Mouse (Mus musculus): ENCODE data around the gene Olfr681. TPM values are rescaled to one million over a fixed set of nuclear protein-coding genes. Genes with fewer than 3 reads are reported as not detected.
"Not testable (repeated sequence)": the region's sequence is repeated elsewhere in the genome, so short reads cannot be mapped to it uniquely, and the experiment has no call there.

The Olfr681 gene
- not detected for total RNA-seq (2021)

DNA sequence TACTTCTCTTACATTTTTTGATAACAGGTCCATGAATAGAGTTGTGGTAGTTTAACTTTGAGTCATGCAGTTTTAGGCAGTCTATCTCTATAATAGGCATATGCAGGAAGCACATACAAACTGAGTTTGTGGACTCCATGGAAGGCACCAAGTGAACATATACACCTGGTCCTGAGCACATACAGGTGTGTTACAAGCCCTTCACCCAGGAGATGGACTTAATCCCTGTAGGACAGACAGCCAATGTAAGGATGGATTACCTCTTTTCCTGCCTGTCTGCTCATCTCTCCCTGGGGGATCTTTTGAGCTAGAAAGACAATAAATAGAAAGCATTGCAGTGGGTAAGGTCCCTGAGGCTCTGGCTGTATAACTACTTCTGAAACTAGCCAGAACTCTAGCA is at the start of gene Olfr681:
Gene Olfr681 (plus strand): TSS at position 301 of the 400 bp plus-strand sequence.
- intact Hi-C loops (cut with DNase I) = no loop called here
- DNase-seq = no peak

DNA sequence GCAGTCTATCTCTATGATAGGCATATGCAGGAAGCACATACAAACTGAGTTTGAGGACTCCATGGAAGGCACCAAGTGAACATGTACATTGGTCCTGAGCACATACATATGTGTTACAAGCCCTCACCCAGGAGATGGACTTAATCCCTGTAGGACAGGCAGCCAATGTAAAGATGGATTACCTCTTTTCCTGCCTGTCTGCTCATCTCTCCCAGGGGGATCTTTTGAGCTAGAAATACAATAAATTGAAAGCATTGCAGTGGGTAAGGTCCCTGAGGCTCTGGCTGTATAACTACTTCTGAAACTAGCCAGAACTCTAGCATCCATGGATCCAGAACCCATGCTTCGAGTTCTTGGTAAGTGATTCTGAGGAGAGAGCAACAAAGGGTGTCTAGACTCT is 35.7 kb upstream of the Olfr681 start, which contains the start of gene Olfr679:
Gene Olfr679 (plus strand): TSS at position 301 of the 400 bp plus-strand sequence.
- intact Hi-C loops (cut with DNase I) = no loop called here
- DNase-seq = no peak

DNA sequence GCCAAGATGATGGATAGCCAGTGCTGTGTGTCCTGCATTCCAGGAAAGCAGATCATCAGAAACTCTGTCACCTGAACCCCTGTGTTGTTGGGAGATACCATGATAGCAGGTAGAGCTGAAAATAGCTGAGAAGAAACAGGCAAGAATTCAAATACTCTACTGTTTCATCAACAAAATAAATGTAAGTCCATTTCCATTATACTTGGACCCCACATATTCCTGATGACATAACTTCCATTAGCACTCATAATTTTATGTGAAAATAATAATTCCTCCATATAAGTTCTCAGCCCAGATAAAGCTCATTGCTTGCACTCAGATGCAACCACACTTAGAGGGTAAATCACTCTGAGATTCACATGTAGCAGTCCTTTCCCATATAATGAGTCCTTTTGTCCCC is 23.9 kb upstream of the Olfr681 start, which contains the start of gene Olfr680-ps1:
Gene Olfr680-ps1 (minus strand): TSS at position 101 of the 400 bp plus-strand sequence.
- intact Hi-C loops (cut with DNase I); DNase-seq: not testable (repeated sequence)

DNA sequence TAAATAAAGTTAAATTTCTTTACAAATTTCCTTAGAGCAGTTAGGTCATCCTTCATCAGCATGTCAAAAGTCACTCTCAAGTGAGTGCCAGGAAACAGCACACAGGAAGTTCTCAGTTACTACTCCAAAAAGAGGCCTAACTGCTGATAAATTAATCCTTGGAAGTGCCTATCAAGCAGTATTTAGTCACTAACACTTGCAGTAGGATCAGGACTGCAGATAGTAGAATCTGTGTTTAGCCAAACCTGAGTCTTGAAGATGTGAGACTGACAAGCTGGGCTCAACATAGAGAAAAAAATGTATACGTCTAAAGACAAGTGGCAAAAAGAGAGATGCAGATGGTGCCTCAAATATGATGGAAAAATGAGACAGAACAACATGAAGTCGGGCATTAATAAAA is 24.6 kb downstream of the Olfr681 start:
- no peak for DNase-seq
- intact Hi-C loops (cut with DNase I) = no loop called here

DNA sequence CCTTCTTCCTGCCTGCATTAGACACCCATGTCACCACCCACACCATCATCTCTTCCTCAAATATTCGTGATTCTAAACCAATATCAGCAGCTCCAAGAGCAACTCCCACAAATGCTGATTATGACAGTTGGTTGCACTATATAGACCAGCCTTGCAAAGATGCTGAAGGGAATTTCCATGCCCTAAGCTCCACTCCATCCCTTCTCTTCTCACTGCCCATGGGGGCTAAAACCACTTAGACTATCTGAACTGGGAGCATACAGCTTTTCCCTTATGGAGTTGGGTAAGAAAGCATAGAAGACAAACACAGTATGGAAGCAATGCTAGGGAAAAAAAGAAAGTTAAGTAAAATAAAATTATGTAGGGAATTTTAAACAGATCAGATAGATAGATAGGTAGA is 30.3 kb downstream of the Olfr681 start, which contains the start of gene Olfr683:
Gene Olfr683 (minus strand): TSS at position 101 of the 400 bp plus-strand sequence.
- no peak for DNase-seq
- intact Hi-C loops (cut with DNase I) = no loop called here

DNA sequence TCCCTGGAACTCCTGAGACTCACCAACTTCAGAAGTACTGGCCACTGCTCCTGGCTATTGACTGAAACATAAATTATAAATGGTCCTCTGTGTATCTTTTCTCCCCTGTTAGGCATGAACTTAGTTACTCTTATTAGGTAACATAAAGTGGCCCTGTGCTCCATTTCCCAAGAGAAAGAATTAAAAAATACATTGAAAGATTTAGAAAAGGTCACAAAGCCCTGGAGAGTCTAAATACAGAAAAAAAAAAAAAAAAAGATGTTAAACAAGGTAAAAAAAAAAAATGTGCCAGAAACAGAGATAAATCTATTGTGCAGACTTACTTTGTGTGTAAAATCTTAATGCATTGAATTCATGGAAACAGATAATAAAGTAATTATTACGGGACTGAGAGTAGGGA is 46.9 kb downstream of the Olfr681 start, which contains the start of gene Olfr684:
Gene Olfr684 (minus strand): TSS at position 101 of the 400 bp plus-strand sequence.
- DNase-seq = no peak
- intact Hi-C loops (cut with DNase I) = no loop called here

DNA sequence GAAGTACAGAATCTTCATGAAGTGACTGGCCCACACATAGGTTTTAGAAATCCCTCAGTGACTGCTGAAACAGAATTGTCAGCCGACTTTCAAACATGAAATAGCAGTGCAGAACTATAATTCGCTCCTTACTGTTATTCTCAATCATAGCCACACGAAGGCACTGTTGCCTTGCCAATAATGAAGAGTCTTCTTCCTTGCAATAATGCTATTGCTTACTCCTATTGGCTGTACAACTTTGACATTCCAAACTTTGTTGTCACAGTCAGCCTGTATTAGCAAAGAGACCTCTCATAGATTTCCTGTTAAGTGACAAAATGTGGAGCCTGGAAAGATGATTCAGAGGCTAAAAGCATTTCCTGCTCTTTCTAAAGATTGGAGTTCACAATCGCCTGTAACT is 54.1 kb downstream of the Olfr681 start:
- intact Hi-C loops (cut with DNase I) = loop anchor here (2.0 to 10.0 kb wide), 2 partner anchors 304 to 356 kb away; no protein-coding TSS in a partner anchor

More for the DNA sequence above, 54.1 kb downstream of the Olfr681 start:
- DNase-seq = no peak

Other genes starting within 250 kb of the Olfr681 start
- gene Olfr665, start 238.8 kb upstream of the Olfr681 start, total RNA-seq (2021) = not detected
- gene Olfr666, start 220.9 kb upstream of the Olfr681 start, total RNA-seq (2021) = not detected
- gene Olfr667, start 195.4 kb upstream of the Olfr681 start, total RNA-seq (2021) = not detected
- gene Olfr668, start 188.8 kb upstream of the Olfr681 start, total RNA-seq (2021) = not detected
- gene Olfr669, start 182.6 kb upstream of the Olfr681 start, total RNA-seq (2021) = not detected
- gene Olfr670, start 154.2 kb upstream of the Olfr681 start, total RNA-seq (2021) = not detected
- not detected for gene Olfr671, start 137.7 kb upstream of the Olfr681 start, total RNA-seq (2021)
- gene Olfr672, start 114.8 kb upstream of the Olfr681 start, total RNA-seq (2021) = not detected
- not detected for gene Olfr675, start 88.4 kb upstream of the Olfr681 start, total RNA-seq (2021)
- gene Olfr676, start 84.1 kb upstream of the Olfr681 start, total RNA-seq (2021) = not detected
- not detected for gene Olfr677, start 65.5 kb upstream of the Olfr681 start, total RNA-seq (2021)
- not detected for gene Olfr678, start 52.4 kb upstream of the Olfr681 start, total RNA-seq (2021)
- not detected for gene Olfr679, start 35.6 kb upstream of the Olfr681 start, total RNA-seq (2021)
- gene Olfr680-ps1, start 24.0 kb upstream of the Olfr681 start, total RNA-seq (2021) = not detected
- gene Olfr683, start 30.2 kb downstream of the Olfr681 start, total RNA-seq (2021) = not detected
- gene Olfr684, start 46.8 kb downstream of the Olfr681 start, total RNA-seq (2021) = not detected
- not detected for gene Olfr685, start 69.2 kb downstream of the Olfr681 start, total RNA-seq (2021)
- gene Olfr686, start 90.6 kb downstream of the Olfr681 start, total RNA-seq (2021) = not detected
- not detected for gene Olfr688, start 171.3 kb downstream of the Olfr681 start, total RNA-seq (2021)
- gene Olfr689, start 194.3 kb downstream of the Olfr681 start, total RNA-seq (2021) = not detected
- under 1 TPM; 0.26 to 0.44 TPM for gene Olfr690, start 217.3 kb downstream of the Olfr681 start, total RNA-seq (2021)
- gene Olfr691, start 225.4 kb downstream of the Olfr681 start, total RNA-seq (2021) = under 1 TPM; 0.34 to 0.38 TPM

Data from left cerebral cortex, postnatal 4 days (tissue).